Mouse (Mus musculus) ES-E14 (cell line): ENCODE results near the gene Olfr983. TPM values are rescaled to one million over a fixed set of nuclear protein-coding genes. Genes with fewer than 3 reads are reported as not detected.

Experiments
- DNase-seq: peaks from one replicate; pipeline ENCODE4 v3.0.0-alpha.2; 2013; ENCODE audit warnings: low read depth, low spot score
- H3K27ac ChIP-seq: 2 replicates; pipeline ENCODE4 v1.5.1; 2012; ENCODE audit warnings: low read depth, mild to moderate bottlenecking, low read length, moderate library complexity, mixed read lengths; ENCODE audit not compliant: poor library complexity, insufficient read depth, severe bottlenecking
- H3K36me3 ChIP-seq: 2 replicates; pipeline ENCODE4 v1.6.1; 2012; ENCODE audit warnings: mild to moderate bottlenecking, low read length, moderate library complexity, mixed read lengths; ENCODE audit not compliant: control insufficient read depth, poor library complexity, insufficient read depth, severe bottlenecking
- H3K4me1 ChIP-seq, 2 experiments: fragments of 150-350 bp in 1 of 2; sonication (generic) in 1 of 2; 2 replicates each; pipeline ENCODE4 v1.6.1; 2012; ENCODE audit warnings: low read length in 2 of 2, mild to moderate bottlenecking in 1 of 2, mixed read lengths in 1 of 2; ENCODE audit not compliant: control insufficient read depth in 2 of 2, insufficient read depth in 2 of 2, poor library complexity in 1 of 2
- H3K4me3 ChIP-seq, 2 experiments: fragments of 150-350 bp in 1 of 2; sonication (generic) in 1 of 2; 2 replicates each; pipeline ENCODE4 v1.5.1; 2012; ENCODE audit warnings: low read length in 2 of 2, low read depth in 1 of 2, mild to moderate bottlenecking in 1 of 2, mixed read lengths in 1 of 2; ENCODE audit not compliant: insufficient read depth in 1 of 2, poor library complexity in 1 of 2, severe bottlenecking in 1 of 2
- H3K9ac ChIP-seq: 2 replicates; pipeline ENCODE4 v1.6.1; 2012; ENCODE audit warnings: low read depth, mild to moderate bottlenecking, low read length, mixed read lengths; ENCODE audit not compliant: poor library complexity, insufficient read depth, severe bottlenecking
- H3K9me3 ChIP-seq: fragments of 150-350 bp; sonication (generic); 2 replicates; pipeline ENCODE4 v1.6.1; 2012; ENCODE audit warnings: low read depth, mild to moderate bottlenecking, low read length; ENCODE audit not compliant: control insufficient read depth, insufficient read depth
- CHD2 ChIP-seq: IDR thresholded peaks from 2 replicates; pipeline ENCODE4 v1.6.1; 2014; ENCODE audit warnings: mild to moderate bottlenecking, low read depth, low read length, inconsistent platforms
- HCFC1 ChIP-seq: IDR thresholded peaks from 2 replicates; pipeline ENCODE4 v1.6.1; 2012; ENCODE audit warnings: low read length, inconsistent platforms, borderline replicate concordance; ENCODE audit not compliant: insufficient read depth
- MAFK ChIP-seq: IDR thresholded peaks from 2 replicates; pipeline ENCODE4 v1.6.1; 2014; ENCODE audit warnings: mild to moderate bottlenecking, low read depth, low read length, inconsistent platforms; ENCODE audit not compliant: insufficient read depth
- ZC3H11A ChIP-seq: IDR thresholded peaks from 2 replicates; pipeline ENCODE4 v1.6.1; 2012; ENCODE audit warnings: low read depth, mild to moderate bottlenecking, inconsistent platforms, low read length, borderline replicate concordance
- ZNF384 ChIP-seq: IDR thresholded peaks from 2 replicates; pipeline ENCODE4 v1.6.1; 2012; ENCODE audit warnings: low read depth, low read length, inconsistent platforms
- in situ Hi-C, 2 experiments: fragments of 600-800 bp; cut with MboI; formaldehyde crosslinking; loops; one replicate each; pipeline ENCODE4 v1.15.1; 2025; ENCODE audit warnings: low sequenced_read_pairs in 2 of 2, inconsistent platforms in 1 of 2; ENCODE audit not compliant: unreplicated experiment in 2 of 2
- total RNA-seq: library from RNA; depleted of rRNA; stranded (reverse); fragments of 300-350 nt; gene quantifications from 2 replicates; pipeline ENCODE4 v1.2.3, GENCODE M21; 2012; rRNA removed

Gene Olfr983
- total RNA-seq, 1 experiment = 0.13 TPM

DNA sequence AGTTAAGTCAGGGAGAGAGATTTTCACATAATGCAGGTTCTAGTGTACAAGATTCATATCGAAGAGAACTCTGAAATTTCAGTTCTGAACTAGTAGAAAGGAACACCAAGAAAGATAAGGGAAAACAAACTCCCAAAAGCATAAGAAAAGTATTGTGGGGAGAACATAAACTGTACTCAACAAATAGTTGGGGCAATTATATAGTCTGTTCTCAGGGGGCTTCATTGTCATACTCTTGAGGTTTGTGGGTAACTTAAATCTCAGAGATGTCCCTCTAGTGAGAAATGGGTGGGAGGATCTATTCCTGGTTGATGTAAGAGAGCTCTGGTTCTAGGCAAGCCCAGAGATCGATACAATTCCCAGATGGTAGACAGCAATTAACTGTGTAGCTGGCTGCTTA lies 19.9 kb downstream of the Olfr983 start, which contains the start of gene Olfr982:
Gene Olfr982, plus strand, starts transcription at position 301 of the 400 bp plus-strand sequence.
- no peak for DNase-seq
- in situ Hi-C loops = no loop called here
- H3K4me1 ChIP-seq = peaks cover 0 to 3% of the 10 kb centered on the region in 2 experiments; a peak in 1 of 4 replicates
- no peak within 1 kb of the TSS for H3K9ac ChIP-seq
- no peaks in the 10 kb centered on the region for H3K36me3 ChIP-seq
- no peak for TF ChIP-seq CHD2
- no peak for TF ChIP-seq HCFC1
- TF ChIP-seq ZNF384 = no peak
- no peak for TF ChIP-seq MAFK
- no peak for TF ChIP-seq ZC3H11A
- no peak within 1 kb of the TSS for H3K27ac ChIP-seq
- peak within 1 kb of the TSS; percentile 1 to 24; a peak in 2 of 4 replicates for H3K4me3 ChIP-seq
- H3K9me3 ChIP-seq = no peaks in the 10 kb centered on the region

DNA sequence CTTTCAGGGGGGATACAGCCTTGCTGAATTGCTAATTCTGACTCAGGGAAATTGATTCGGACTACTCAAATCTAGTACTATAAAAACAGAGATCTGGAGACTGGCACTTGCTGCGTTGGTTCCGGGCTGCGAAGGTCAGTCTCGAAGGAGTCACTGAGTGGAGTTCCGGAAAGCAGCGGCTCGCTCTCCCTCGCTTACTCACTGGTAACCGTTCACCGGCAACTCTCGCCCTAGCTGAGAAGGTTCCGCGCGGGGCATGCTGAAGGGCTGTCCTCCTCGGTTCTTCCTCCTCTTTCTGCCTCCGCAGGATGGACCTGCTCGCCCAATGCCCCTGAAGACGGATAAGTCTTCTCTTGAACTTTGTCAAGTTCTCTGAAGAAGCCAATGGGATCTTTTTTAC lies 43.3 kb downstream of the Olfr983 start:
- Histone ChIP-seq H3K9me3 (no peaks in the 10 kb centered on the region), H3K36me3 (no peaks in the 10 kb centered on the region), H3K9ac (no peak overlapping the region), H3K27ac (no peak overlapping the region), H3K4me1 (peaks cover 0 to 2% of the 10 kb centered on the region in 2 experiments; a peak in 1 of 4 replicates), H3K4me3 (no peak overlapping the region)
- DNase-seq = no peak
- TF ChIP-seq ZC3H11A (no peak), CHD2 (no peak), HCFC1 (no peak), ZNF384 (no peak), MAFK (no peak)
- in situ Hi-C loops = no loop called here

Other genes starting within 250 kb of the Olfr983 start
- not detected in 2 replicates for gene Olfr972, start 227.2 kb downstream of the Olfr983 start, total RNA-seq
- gene Olfr229, start 186.3 kb downstream of the Olfr983 start, total RNA-seq = not detected in 2 replicates
- gene Olfr974, start 156.1 kb downstream of the Olfr983 start, total RNA-seq = not detected in 2 replicates
- gene Olfr975, start 141.5 kb downstream of the Olfr983 start, total RNA-seq = not detected in 2 replicates
- not detected in 2 replicates for gene Olfr976, start 132.5 kb downstream of the Olfr983 start, total RNA-seq
- not detected in 2 replicates for gene Olfr978, start 101.5 kb downstream of the Olfr983 start, total RNA-seq
- 0.13 TPM in 1 of 2 replicates, not detected in the other for gene Olfr979, start 90.1 kb downstream of the Olfr983 start, total RNA-seq
- gene Olfr980, start 84.0 kb downstream of the Olfr983 start, total RNA-seq = 0.16 TPM in 1 of 2 replicates, not detected in the other
- not detected in 2 replicates for gene Olfr981, start 72.1 kb downstream of the Olfr983 start, total RNA-seq
- gene Olfr982, start 19.8 kb downstream of the Olfr983 start, total RNA-seq = 0.05 TPM in 1 of 2 replicates, not detected in the other
- 0.36 and 0.48 TPM in 2 replicates for gene Olfr984, start 20.6 kb upstream of the Olfr983 start, total RNA-seq
- 3.4 and 3.8 TPM in 2 replicates for gene Olfr985, start 36.6 kb upstream of the Olfr983 start, total RNA-seq
- gene Tmem225, start 54.5 kb upstream of the Olfr983 start, total RNA-seq = not detected in 2 replicates
- gene Olfr986, start 87.3 kb upstream of the Olfr983 start, total RNA-seq = 0.31 and 0.53 TPM in 2 replicates
- gene Zfp202, start 98.7 kb upstream of the Olfr983 start, total RNA-seq = 2.1 and 2.2 TPM in 2 replicates
- 3.1 TPM in 2 replicates for gene Scn3b, start 175.6 kb upstream of the Olfr983 start, total RNA-seq